Mouse (Mus musculus) hindbrain, postnatal 0 days (tissue): ENCODE measurements at regions not wholly inside any gene's neighbourhood (a gene's known extent, or its start where the extent isn't known, plus 50 kb on each side); places are given as distances from the start of the nearest gene placed in this dataset.
"Not testable (repeated sequence)": the region's sequence is repeated elsewhere in the genome, so short reads cannot be mapped to it uniquely, and the experiment has no call there.

ENCODE experiments used
- ATAC-seq: fragments of 200-750 bp; cut with Nextera tagmentation; 2 replicates; pipeline ENCODE4 v1.8.0; 2017; ENCODE audit warnings: mild to moderate bottlenecking, moderate TSS enrichment, moderate library complexity
- DNase-seq: peaks from one replicate; pipeline ENCODE4 v3.0.0-alpha.2; 2015; ENCODE audit warnings: low spot score
- H3K27ac ChIP-seq: fragments of 300-500 bp; sonication (generic); 2 replicates; pipeline ENCODE4 v1.5.1; 2014; ENCODE audit warnings: mild to moderate bottlenecking
- H3K27me3 ChIP-seq: fragments of 300-500 bp; sonication (generic); 2 replicates; pipeline ENCODE4 v1.6.1; 2014; ENCODE audit warnings: low read length, mixed read lengths; ENCODE audit not compliant: insufficient read depth
- H3K36me3 ChIP-seq: fragments of 300-500 bp; sonication (generic); 2 replicates; pipeline ENCODE4 v1.6.1; 2014; ENCODE audit warnings: low read length, mixed read lengths; ENCODE audit not compliant: insufficient read depth
- H3K4me1 ChIP-seq: fragments of 300-500 bp; sonication (generic); 2 replicates; pipeline ENCODE4 v1.6.1; 2014; ENCODE audit warnings: antibody characterized with exemption, low read length, mixed read lengths; ENCODE audit not compliant: insufficient read depth
- H3K4me2 ChIP-seq: fragments of 300-500 bp; sonication (generic); 2 replicates; pipeline ENCODE4 v1.6.1; 2014; ENCODE audit warnings: low read depth, mild to moderate bottlenecking, low read length, moderate library complexity, mixed read lengths
- H3K4me3 ChIP-seq: fragments of 300-500 bp; sonication (generic); 2 replicates; pipeline ENCODE4 v1.5.1; 2014; ENCODE audit warnings: low read length
- H3K9ac ChIP-seq: fragments of 300-500 bp; sonication (generic); replicated peaks from 2 replicates; pipeline ENCODE4 v1.6.1; 2014; ENCODE audit warnings: mild to moderate bottlenecking, low read length, moderate library complexity, mixed read lengths
- H3K9me3 ChIP-seq: fragments of 300-500 bp; sonication (generic); 2 replicates; pipeline ENCODE4 v1.6.1; 2016; ENCODE audit warnings: low read length, mixed read lengths
- CTCF ChIP-seq: IDR thresholded peaks from 2 replicates; pipeline ENCODE4 v1.5.1; 2016; ENCODE audit warnings: antibody characterized with exemption, control low read depth, low read depth
- WGBS: fragments of 180-500 bp; shearing (Covaris S2); extraction: QIAGEN DNeasy Blood & Tissue Kit; methylation state at CpG from one replicate; pipeline ENCODE4 v1.1.7; 2014; 5-methylcytosine and 5-hydroxymethylcytosine counted together

- Histone ChIP-seq H3K27me3 (no peaks in the 10 kb centered on the region), H3K4me1 (no peaks in the 10 kb centered on the region), H3K9ac (no peak overlapping the region), H3K27ac (no peak overlapping the region), H3K36me3 (no peaks in the 10 kb centered on the region), H3K4me3 (no peak overlapping the region), H3K9me3 (no peaks in the 10 kb centered on the region), H3K4me2 (no peak overlapping the region)
- 67% methylated on average over 4 of the region's 4 CpGs for WGBS
- TF ChIP-seq CTCF = no peak
- ATAC-seq = no peak
- DNase-seq = no peak
Observed at GRCm38 (mm10) chr10:15046285-15046684, 328.3 kb upstream of the Gje1 start.

GRCm38 (mm10) chr10:15037571-15037970 lies 319.6 kb upstream of the Gje1 start:
- H3K36me3 ChIP-seq = no peaks in the 10 kb centered on the region
- no peak overlapping the region for H3K4me3 ChIP-seq
- H3K9me3 ChIP-seq = no peaks in the 10 kb centered on the region
- ATAC-seq (no peak), DNase-seq (no peak)
- H3K4me1 ChIP-seq = no peaks in the 10 kb centered on the region
- no peak for TF ChIP-seq CTCF
- H3K27ac ChIP-seq = no peak overlapping the region
- H3K27me3 ChIP-seq = no peaks in the 10 kb centered on the region
- no peak overlapping the region for H3K4me2 ChIP-seq
- 78% methylated on average over 3 of the region's 3 CpGs for WGBS
- H3K9ac ChIP-seq = no peak overlapping the region

GRCm38 (mm10) chr10:15031517-15031916 lies 313.5 kb upstream of the Gje1 start:
- Histone ChIP-seq H3K27ac (no peak overlapping the region), H3K4me1 (no peaks in the 10 kb centered on the region), H3K27me3 (no peaks in the 10 kb centered on the region), H3K9me3 (no peaks in the 10 kb centered on the region), H3K9ac (no peak overlapping the region), H3K4me2 (no peak overlapping the region), H3K36me3 (no peaks in the 10 kb centered on the region), H3K4me3 (no peak overlapping the region)
- ATAC-seq (no peak), DNase-seq (no peak)
- WGBS = 60% methylated on average over 1 of the region's 1 CpGs
- TF ChIP-seq CTCF = no peak

GRCm38 (mm10) chr10:15029151-15029550 lies 311.1 kb upstream of the Gje1 start:
- H3K27ac ChIP-seq = no peak overlapping the region
- no peak overlapping the region for H3K4me3 ChIP-seq
- H3K4me2 ChIP-seq = no peak overlapping the region
- ATAC-seq (no peak), DNase-seq (no peak)
- no peaks in the 10 kb centered on the region for H3K36me3 ChIP-seq
- H3K4me1 ChIP-seq = no peaks in the 10 kb centered on the region
- H3K27me3 ChIP-seq = no peaks in the 10 kb centered on the region
- H3K9ac ChIP-seq = no peak overlapping the region
- TF ChIP-seq CTCF = no peak
- no peaks in the 10 kb centered on the region for H3K9me3 ChIP-seq

GRCm38 (mm10) chr10:15013919-15014318 lies 295.9 kb upstream of the Gje1 start:
- no peaks in the 10 kb centered on the region for H3K27me3 ChIP-seq
- WGBS = 78% methylated on average over 4 of the region's 4 CpGs
- H3K4me2 ChIP-seq = no peak overlapping the region
- DNase-seq (no peak), ATAC-seq (no peak)
- no peaks in the 10 kb centered on the region for H3K4me1 ChIP-seq
- no peaks in the 10 kb centered on the region for H3K36me3 ChIP-seq
- H3K9ac ChIP-seq = no peak overlapping the region
- TF ChIP-seq CTCF = no peak
- no peaks in the 10 kb centered on the region for H3K9me3 ChIP-seq
- no peak overlapping the region for H3K27ac ChIP-seq
- no peak overlapping the region for H3K4me3 ChIP-seq

- Histone ChIP-seq H3K36me3 (no peaks in the 10 kb centered on the region), H3K9ac (no peak overlapping the region), H3K4me2 (no peak overlapping the region), H3K4me1 (no peaks in the 10 kb centered on the region), H3K27me3 (no peaks in the 10 kb centered on the region), H3K9me3 (no peaks in the 10 kb centered on the region), H3K27ac (no peak overlapping the region), H3K4me3 (no peak overlapping the region)
- no peak for DNase-seq
- 83% methylated on average over 2 of the region's 2 CpGs for WGBS
- no peak for TF ChIP-seq CTCF
- no peak for ATAC-seq
Observed at GRCm38 (mm10) chr10:14996374-14996773, 278.4 kb upstream of the Gje1 start.

GRCm38 (mm10) chr10:14989601-14990140 lies 271.7 kb upstream of the Gje1 start:
- H3K9me3 ChIP-seq = no peaks in the 10 kb centered on the region
- no peak overlapping the region for H3K4me3 ChIP-seq
- H3K27me3 ChIP-seq = no peaks in the 10 kb centered on the region
- DNase-seq (no peak), ATAC-seq (no peak)
- no peaks in the 10 kb centered on the region for H3K4me1 ChIP-seq
- no peaks in the 10 kb centered on the region for H3K36me3 ChIP-seq
- no peak overlapping the region for H3K9ac ChIP-seq
- no peak overlapping the region for H3K27ac ChIP-seq
- TF ChIP-seq CTCF = no peak
- H3K4me2 ChIP-seq = no peak overlapping the region

- not testable (repeated sequence) for H3K36me3 ChIP-seq, H3K4me2 ChIP-seq, H3K9ac ChIP-seq, H3K27ac ChIP-seq, H3K27me3 ChIP-seq, H3K4me1 ChIP-seq, H3K4me3 ChIP-seq, H3K9me3 ChIP-seq, DNase-seq, ATAC-seq
- 38% methylated on average over 2 of the region's 2 CpGs for WGBS
Observed at GRCm38 (mm10) chr10:14986566-14986965, 268.6 kb upstream of the Gje1 start.
